Mouse (Mus musculus): ENCODE data around the gene Rxrb. TPM values are rescaled to one million over a fixed set of nuclear protein-coding genes. Genes with fewer than 3 reads are reported as not detected.

The Rxrb gene
- total and polyA plus RNA-seq, 3 experiments: 27.0 to 47.7 (median 36.9) TPM

GRCm38 (mm10) chr17:34079002-34079401 is 47.4 kb downstream of the Rxrb start:
- peaks cover 4% of the 10 kb centered on the region for H3K27me3 ChIP-seq (replicated peaks)
- dilution Hi-C loops (cut with MboI; ENCODE audit: extremely low pct_ligation_motif_present, extremely low pct_unique_long_range_greater_than_20kb, low sequenced_read_pairs): no loop called here
- H3K4me2 ChIP-seq (ENCODE audit: insufficient read depth, low read depth, poor library complexity, severe bottlenecking): no peak overlapping the region
- H3K36me3 ChIP-seq (replicated peaks in 1 of 2; ENCODE audit: control insufficient read depth in 1 of 2, insufficient read depth in 1 of 2, low read length in 1 of 2): no peaks in the 10 kb centered on the region
- no peak overlapping the region for H3K27ac ChIP-seq (ENCODE audit: insufficient read depth, low read depth)
- H3K4me1 ChIP-seq (ENCODE audit: control insufficient read depth in 1 of 2, insufficient read depth in 2 of 2): peaks cover 3 to 22% of the 10 kb centered on the region in 2 experiments; a peak in 3 of 4 replicates
- no peak for DNase-seq (ENCODE audit: extremely low read depth)
- no peak overlapping the region for H3K9ac ChIP-seq (ENCODE audit: insufficient read depth, low read depth)
- peaks cover 2% of the 10 kb centered on the region for H3K9me3 ChIP-seq (replicated peaks; ENCODE audit: low read length)
- in situ Hi-C loops (cut with MboI; ENCODE audit: low pct_ligation_motif_present, low pct_unique_long_range_greater_than_20kb, low sequenced_read_pairs): no loop called here
- no peak overlapping the region for H3K4me3 ChIP-seq (replicated peaks in 1 of 3; ENCODE audit: low read depth in 2 of 3, low read length in 2 of 3, poor library complexity in 1 of 3)
- TF ChIP-seq ZC3H11A (IDR thresholded peaks at IDR 0.05; ENCODE audit: low read depth, low read length): no peak
- no peak for TF ChIP-seq MAX (IDR thresholded peaks at IDR 0.05; ENCODE audit: low read length)
- TF ChIP-seq E2F4 (IDR thresholded peaks at IDR 0.05; ENCODE audit: insufficient replicate concordance, low read depth, low read length): no peak
- TF ChIP-seq CHD2 (IDR thresholded peaks at IDR 0.05; ENCODE audit: low read length): no peak
- no peak for TF ChIP-seq NELFE (IDR thresholded peaks at IDR 0.05; ENCODE audit: low read depth, low read length)
- TF ChIP-seq MYC (IDR thresholded peaks at IDR 0.05; ENCODE audit: low read depth, low read length): no peak
- 0 out of 2 replicates have a peak, but pooled peaks have one; percentile 1 for TF ChIP-seq NRF1 (IDR thresholded peaks at IDR 0.05; ENCODE audit: low read depth, low read length)
- no peak for TF ChIP-seq IRF4 (IDR thresholded peaks at IDR 0.05; ENCODE audit: low read depth, low read length)
- no peaks in the 10 kb centered on the region for H3K79me2 ChIP-seq (replicated peaks; ENCODE audit: control insufficient read depth, extremely low read depth, insufficient read depth, poor library complexity, severe bottlenecking)

GRCm38 (mm10) chr17:34079621-34080020 is 48.0 kb downstream of the Rxrb start:
- peak; percentile 81 for DNase-seq (ENCODE audit: extremely low read depth)
- H3K9ac ChIP-seq (ENCODE audit: insufficient read depth, low read depth): no peak overlapping the region
- peaks cover 2% of the 10 kb centered on the region for H3K9me3 ChIP-seq (replicated peaks; ENCODE audit: low read length)
- H3K4me3 ChIP-seq (replicated peaks in 1 of 3; ENCODE audit: low read depth in 2 of 3, low read length in 2 of 3, poor library complexity in 1 of 3): peak overlapping the region in 2 of 3 experiments; percentile 11 to 23
- H3K27ac ChIP-seq (ENCODE audit: insufficient read depth, low read depth): no peak overlapping the region
- H3K4me2 ChIP-seq (ENCODE audit: insufficient read depth, low read depth, poor library complexity, severe bottlenecking): 0 out of 2 replicates have a peak overlapping the region, but pooled peaks have one; percentile 5
- peaks cover 4% of the 10 kb centered on the region for H3K27me3 ChIP-seq (replicated peaks)
- TF ChIP-seq PAX5 (IDR thresholded peaks at IDR 0.05; ENCODE audit: low read length) (no peak), CHD2 (IDR thresholded peaks at IDR 0.05; ENCODE audit: low read length) (peak; percentile 97)
- no peaks in the 10 kb centered on the region for H3K36me3 ChIP-seq (replicated peaks in 1 of 2; ENCODE audit: control insufficient read depth in 1 of 2, insufficient read depth in 1 of 2, low read length in 1 of 2)
- in situ Hi-C loops (cut with MboI; ENCODE audit: low pct_ligation_motif_present, low pct_unique_long_range_greater_than_20kb, low sequenced_read_pairs): no loop called here
- peaks cover 3 to 22% of the 10 kb centered on the region in 2 experiments; a peak in 3 of 4 replicates for H3K4me1 ChIP-seq (ENCODE audit: control insufficient read depth in 1 of 2, insufficient read depth in 2 of 2)
- dilution Hi-C loops (cut with MboI; ENCODE audit: extremely low pct_ligation_motif_present, extremely low pct_unique_long_range_greater_than_20kb, low sequenced_read_pairs): no loop called here
- H3K79me2 ChIP-seq (replicated peaks; ENCODE audit: control insufficient read depth, extremely low read depth, insufficient read depth, poor library complexity, severe bottlenecking): no peaks in the 10 kb centered on the region

DNA sequence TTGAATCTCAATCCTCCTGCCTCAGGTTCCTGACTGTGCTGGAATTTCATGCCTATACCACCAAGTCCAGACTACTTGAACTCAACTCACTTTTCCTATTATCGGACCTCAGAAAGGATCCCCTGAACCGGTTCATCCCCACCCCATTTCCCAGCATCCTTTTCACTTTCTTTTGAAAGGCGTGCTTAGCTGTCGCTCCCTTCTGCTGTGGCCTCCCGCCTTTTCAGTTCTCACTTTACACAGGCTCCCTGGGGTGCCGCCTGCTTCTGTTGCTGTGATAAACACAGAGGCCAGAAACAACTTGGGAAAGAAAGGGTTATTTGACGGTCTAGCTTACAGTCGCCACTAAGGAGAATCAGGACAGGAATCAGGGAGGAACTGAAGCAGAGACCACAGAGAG is 51.5 kb downstream of the Rxrb start:
- in situ Hi-C loops (cut with MboI; ENCODE audit: low pct_ligation_motif_present, low pct_unique_long_range_greater_than_20kb, low sequenced_read_pairs): no loop called here
- dilution Hi-C loops (cut with MboI; ENCODE audit: extremely low pct_ligation_motif_present, extremely low pct_unique_long_range_greater_than_20kb, low sequenced_read_pairs): no loop called here

More for the DNA sequence above, 51.5 kb downstream of the Rxrb start:
- no peaks in the 10 kb centered on the region for H3K36me3 ChIP-seq (replicated peaks in 1 of 2; ENCODE audit: control insufficient read depth in 1 of 2, insufficient read depth in 1 of 2, low read length in 1 of 2)
- no peak overlapping the region for H3K9ac ChIP-seq (ENCODE audit: insufficient read depth, low read depth)
- H3K79me2 ChIP-seq (replicated peaks; ENCODE audit: control insufficient read depth, extremely low read depth, insufficient read depth, poor library complexity, severe bottlenecking): no peaks in the 10 kb centered on the region
- DNase-seq (ENCODE audit: extremely low read depth): no peak
- peaks cover 2% of the 10 kb centered on the region for H3K9me3 ChIP-seq (replicated peaks; ENCODE audit: low read length)
- H3K27me3 ChIP-seq (replicated peaks): no peaks in the 10 kb centered on the region
- no peak overlapping the region for H3K4me2 ChIP-seq (ENCODE audit: insufficient read depth, low read depth, poor library complexity, severe bottlenecking)
- no peak overlapping the region for H3K4me3 ChIP-seq (replicated peaks in 1 of 3; ENCODE audit: low read depth in 2 of 3, low read length in 2 of 3, poor library complexity in 1 of 3)
- TF ChIP-seq MAX (IDR thresholded peaks at IDR 0.05; ENCODE audit: low read length) (peak; percentile 62), CHD2 (IDR thresholded peaks at IDR 0.05; ENCODE audit: low read length) (no peak), SIN3A (IDR thresholded peaks at IDR 0.05; ENCODE audit: low read length) (no peak), KAT2A (IDR thresholded peaks at IDR 0.05; ENCODE audit: insufficient replicate concordance, low read length) (no peak), USF1 (IDR thresholded peaks at IDR 0.05; ENCODE audit: low read depth, low read length) (no peak), EP300 (IDR thresholded peaks at IDR 0.05; ENCODE audit: low read length) (no peak), CHD1 (IDR thresholded peaks at IDR 0.05; ENCODE audit: low read depth, low read length) (no peak)
- H3K4me1 ChIP-seq (ENCODE audit: control insufficient read depth in 1 of 2, insufficient read depth in 2 of 2): peaks cover 10 to 24% of the 10 kb centered on the region in 2 experiments
- H3K27ac ChIP-seq (ENCODE audit: insufficient read depth, low read depth): no peak overlapping the region

Measured in CH12.LX (cell line).